In genomic region chr4:34616146-34616545, GRCm38 (mm10) we compare ENCODE assay signal across 9 mouse cellular contexts. TPM values are rescaled to one million over a fixed set of nuclear protein-coding genes. Genes with fewer than 3 reads are reported as not detected.
DNase-seq lines count a peak whose midpoint lies in the region; ATAC-seq and TF ChIP-seq lines count a peak whose summit lies in the region.
"Had no signal": no experiment of that assay in that cellular context is flagged by ENCODE, and none has a peak within 500 bp of the region (broad histone marks: within the 10 kb centered on the region; RNA-seq: fewer than 3 reads in every experiment).

No protein-coding gene starts in this region.

- no peak overlapping the region for H3K27ac ChIP-seq in lung, postnatal 0 days (ENCODE audit: low read length)
- H3K27ac ChIP-seq in forebrain, embryonic 15.5 days (replicated peaks): no peak overlapping the region
- H3K27ac ChIP-seq in limb, embryonic 14.5 days (replicated peaks; ENCODE audit: low read depth, low read length): no peak overlapping the region
- no peak overlapping the region for H3K27ac ChIP-seq in stomach, embryonic 16.5 days (ENCODE audit: low read length)

- H3K4me3 ChIP-seq in lung, postnatal 0 days (ENCODE audit: low read depth, low read length): no peak overlapping the region
- H3K4me3 ChIP-seq in lung, adult 2 months (replicated peaks; ENCODE audit: extremely low read depth, low read depth, low read length): no peak overlapping the region
- H3K4me3 ChIP-seq in forebrain, embryonic 15.5 days: peak overlapping the region; percentile 91
- peak overlapping the region; percentile 87 for H3K4me3 ChIP-seq in limb, embryonic 14.5 days (replicated peaks; ENCODE audit: low read length)
- peak overlapping the region; percentile 78 for H3K4me3 ChIP-seq in stomach, embryonic 16.5 days (replicated peaks; ENCODE audit: low read length)

- H3K4me1 ChIP-seq in lung, postnatal 0 days (ENCODE audit: insufficient read depth, low read depth, low read length): peaks cover 16% of the 10 kb centered on the region; the same call in 1 of the 2 replicates
- peaks cover 10% of the 10 kb centered on the region; the same call in 1 of the 2 replicates for H3K4me1 ChIP-seq in lung, adult 2 months (ENCODE audit: control insufficient read depth, insufficient read depth, low read length)
- peaks cover 24% of the 10 kb centered on the region for H3K4me1 ChIP-seq in forebrain, embryonic 15.5 days
- H3K4me1 ChIP-seq in limb, embryonic 14.5 days (ENCODE audit: control insufficient read depth, insufficient read depth, low read length): peaks cover 17% of the 10 kb centered on the region
- peaks cover 20% of the 10 kb centered on the region for H3K4me1 ChIP-seq in stomach, embryonic 16.5 days (ENCODE audit: control insufficient read depth, insufficient read depth, low read length)

- no peak overlapping the region for H3K9ac ChIP-seq in lung, postnatal 0 days (replicated peaks; ENCODE audit: low read depth)
- H3K9ac ChIP-seq in forebrain, embryonic 15.5 days (replicated peaks): peak overlapping the region; percentile 79; the same call in 1 of the 2 replicates
- H3K9ac ChIP-seq in limb, embryonic 14.5 days (ENCODE audit: low read depth, low read length, severe bottlenecking): no peak overlapping the region
- H3K9ac ChIP-seq in stomach, embryonic 16.5 days (ENCODE audit: low read length): peak overlapping the region; percentile 87

- 72% methylated on average over 8 of the region's 8 CpGs for WGBS in lung, postnatal 0 days
- WGBS in lung, adult 2 months: 72% methylated on average over 8 of the region's 8 CpGs
- 37% methylated on average over 8 of the region's 8 CpGs for WGBS in forebrain, embryonic 15.5 days
- WGBS in limb, embryonic 14.5 days: 78% methylated on average over 8 of the region's 8 CpGs
- 64% methylated on average over 8 of the region's 8 CpGs for WGBS in stomach, embryonic 16.5 days

- no peaks in the 10 kb centered on the region for H3K27me3 ChIP-seq in lung, postnatal 0 days (replicated peaks; ENCODE audit: insufficient read depth, low read length)
- no peaks in the 10 kb centered on the region for H3K27me3 ChIP-seq in forebrain, embryonic 15.5 days
- no peaks in the 10 kb centered on the region for H3K27me3 ChIP-seq in limb, embryonic 14.5 days (ENCODE audit: control insufficient read depth, insufficient read depth, low read length)
- H3K27me3 ChIP-seq in stomach, embryonic 16.5 days (ENCODE audit: control insufficient read depth, insufficient read depth, low read length): no peaks in the 10 kb centered on the region

- H3K4me2 ChIP-seq in lung, postnatal 0 days (replicated peaks; ENCODE audit: low read depth, low read length): peak overlapping the region; percentile 81; the same call in 1 of the 2 replicates
- H3K4me2 ChIP-seq in forebrain, embryonic 15.5 days (replicated peaks): peak overlapping the region; percentile 82
- peak overlapping the region; percentile 89; the same call in 1 of the 2 replicates for H3K4me2 ChIP-seq in limb, embryonic 14.5 days (replicated peaks; ENCODE audit: low read depth, low read length, severe bottlenecking)
- H3K4me2 ChIP-seq in stomach, embryonic 16.5 days (ENCODE audit: low read depth, low read length): peak overlapping the region; percentile 92

- no peak for TF ChIP-seq POLR2A in lung, adult 2 months (IDR thresholded peaks at IDR 0.05; ENCODE audit: borderline replicate concordance, extremely low read depth, low read depth, low read length)
- TF ChIP-seq POLR2A in limb, embryonic 14.5 days (IDR thresholded peaks at IDR 0.05; ENCODE audit: borderline replicate concordance, extremely low read depth, insufficient read depth, insufficient read length): no peak

- no peak for TF ChIP-seq EP300 in lung, postnatal 0 days (IDR thresholded peaks at IDR 0.05)

- no peaks in the 10 kb centered on the region for H3K9me3 ChIP-seq in lung, postnatal 0 days (ENCODE audit: low read length)
- H3K9me3 ChIP-seq in forebrain, embryonic 15.5 days: no peaks in the 10 kb centered on the region
- H3K9me3 ChIP-seq in limb, embryonic 14.5 days (ENCODE audit: control insufficient read depth, low read length): no peaks in the 10 kb centered on the region
- H3K9me3 ChIP-seq in stomach, embryonic 16.5 days (replicated peaks; ENCODE audit: control insufficient read depth, low read length): no peaks in the 10 kb centered on the region

- no peak for TF ChIP-seq CTCF in lung, postnatal 0 days (IDR thresholded peaks at IDR 0.05)
- no peak for TF ChIP-seq CTCF in lung, adult 2 months (IDR thresholded peaks at IDR 0.05; ENCODE audit: insufficient read depth, low read length)

- no peak for DNase-seq in lung, postnatal 0 days (ENCODE audit: low spot score)
- DNase-seq in lung, adult 2 months: no peak
- DNase-seq in limb, embryonic 14.5 days (ENCODE audit: low spot score): no peak
- no peak for DNase-seq in frontal cortex, postnatal 25 days (ENCODE audit: low spot score in 2 of 2)
- no peak for DNase-seq in ovary, postnatal 14 days (ENCODE audit: low spot score)
- DNase-seq in lung, postnatal 25 days (ENCODE audit: low spot score): no peak
- DNase-seq: layer of hippocampus, adult 9-11 months had no signal

- no peaks in the 10 kb centered on the region for H3K36me3 ChIP-seq in lung, postnatal 0 days (ENCODE audit: insufficient read depth, low read length)
- H3K36me3 ChIP-seq in forebrain, embryonic 15.5 days: no peaks in the 10 kb centered on the region
- peaks cover 9% of the 10 kb centered on the region; the same call in 1 of the 2 replicates for H3K36me3 ChIP-seq in limb, embryonic 14.5 days (ENCODE audit: control insufficient read depth, insufficient read depth, low read length)
- H3K36me3 ChIP-seq in stomach, embryonic 16.5 days (ENCODE audit: control insufficient read depth, insufficient read depth, low read length): no peaks in the 10 kb centered on the region

- no peak for ATAC-seq in lung, postnatal 0 days
- ATAC-seq in forebrain, embryonic 15.5 days (replicated peaks): no peak
- ATAC-seq in limb, embryonic 14.5 days (ENCODE audit: low FRiP score, low read depth): no peak
- no peak for ATAC-seq in stomach, embryonic 16.5 days (ENCODE audit: insufficient read depth, low FRiP score)

RNA-seq across cellular contexts. Expression of gene Rars2, which starts 1.4 kb away (rescaled TPM):
- 31.9 and 33.8 TPM in 2 replicates for polyA plus RNA-seq in lung, postnatal 0 days (2015; fragmentation: Nextera tagmentation; extraction: Ambion mirVana)
- 5.1 and 7.5 TPM in 2 replicates for polyA plus RNA-seq in lung, adult 2 months (2012; rRNA removed)
- 57.1 and 60.2 TPM in 2 replicates for polyA plus RNA-seq in forebrain, embryonic 15.5 days (2015; fragmentation: Nextera tagmentation; extraction: Ambion mirVana)
- 30.4 and 42.3 TPM in 2 replicates for polyA plus RNA-seq in limb, embryonic 14.5 days (2012; rRNA removed)
- polyA plus RNA-seq in limb, embryonic 14.5 days (2014; fragmentation: Nextera tagmentation; extraction: Ambion mirVana): 54.0 and 62.9 TPM in 2 replicates
- 68.2 and 68.8 TPM in 2 replicates for polyA plus RNA-seq in stomach, embryonic 16.5 days (2015; fragmentation: Nextera tagmentation; extraction: Ambion mirVana)

RNA-seq across cellular contexts. Expression of gene Orc3, which starts 1.4 kb away (rescaled TPM):
- 40.9 and 42.4 TPM in 2 replicates for polyA plus RNA-seq in lung, postnatal 0 days (2015; fragmentation: Nextera tagmentation; extraction: Ambion mirVana)
- polyA plus RNA-seq in lung, adult 2 months (2012; rRNA removed): 8.8 and 18.4 TPM in 2 replicates
- 92.9 and 93.2 TPM in 2 replicates for polyA plus RNA-seq in forebrain, embryonic 15.5 days (2015; fragmentation: Nextera tagmentation; extraction: Ambion mirVana)
- 56.9 and 59.4 TPM in 2 replicates for polyA plus RNA-seq in limb, embryonic 14.5 days (2012; rRNA removed)
- polyA plus RNA-seq in limb, embryonic 14.5 days (2014; fragmentation: Nextera tagmentation; extraction: Ambion mirVana): 93.3 and 94.0 TPM in 2 replicates
- polyA plus RNA-seq in stomach, embryonic 16.5 days (2015; fragmentation: Nextera tagmentation; extraction: Ambion mirVana): 72.2 and 77.5 TPM in 2 replicates

Comparison
In these comparisons a context has a peak if more than half of its experiments do, and no peak if none do; other contexts are left out.
1. H3K4me3 ChIP-seq: peak in forebrain, embryonic 15.5 days (single experiment), limb, embryonic 14.5 days (single experiment) and stomach, embryonic 16.5 days (single experiment); none in lung, postnatal 0 days (single experiment) and lung, adult 2 months (single experiment).
2. H3K9ac ChIP-seq: peak in forebrain, embryonic 15.5 days (single experiment) and stomach, embryonic 16.5 days (single experiment); none in lung, postnatal 0 days (single experiment) and limb, embryonic 14.5 days (single experiment).
3. Peak in every context shown above with its lines, with median percentiles within 50 percentile points of each other: H3K4me2 ChIP-seq.